In genomic region chr8:35974323-35975029, GRCm38 (mm10) we compare ENCODE assay signal across 12 mouse cellular contexts.
DNase-seq lines count a peak whose midpoint lies in the region; ATAC-seq and TF ChIP-seq lines count a peak whose summit lies in the region.
"Had no signal": no experiment of that assay in that cellular context is flagged by ENCODE, and none has a peak within 500 bp of the region (broad histone marks: within the 10 kb centered on the region; RNA-seq: fewer than 3 reads in every experiment).

No protein-coding gene starts in this region.

- no peak overlapping the region for H3K9ac ChIP-seq in heart, adult 2 months (ENCODE audit: low read depth, low read length)
- no peak overlapping the region for H3K9ac ChIP-seq in stomach, embryonic 16.5 days (ENCODE audit: low read length)
- no peak overlapping the region for H3K9ac ChIP-seq in stomach, postnatal 0 days (ENCODE audit: low read length)
- H3K9ac ChIP-seq: heart, embryonic 15.5 days had no signal

- no peak for TF ChIP-seq POLR2A in heart, adult 2 months (IDR thresholded peaks at IDR 0.05; ENCODE audit: insufficient read depth, low read depth, low read length)

- H3K4me2 ChIP-seq in stomach, embryonic 16.5 days (ENCODE audit: low read depth, low read length): no peak overlapping the region
- H3K4me2 ChIP-seq in stomach, postnatal 0 days (replicated peaks; ENCODE audit: low read depth): no peak overlapping the region
- H3K4me2 ChIP-seq: heart, embryonic 15.5 days had no signal

- H3K27me3 ChIP-seq in heart, adult 2 months (ENCODE audit: control insufficient read depth, insufficient read depth, low read length): no peaks in the 10 kb centered on the region
- H3K27me3 ChIP-seq in stomach, embryonic 16.5 days (ENCODE audit: control insufficient read depth, insufficient read depth, low read length): no peaks in the 10 kb centered on the region
- H3K27me3 ChIP-seq in stomach, postnatal 0 days (ENCODE audit: control insufficient read depth, insufficient read depth, low read length): no peaks in the 10 kb centered on the region
- H3K27me3 ChIP-seq: CH12.LX; heart, embryonic 15.5 days had no signal

- WGBS in heart, adult 2 months: 51% methylated on average over 10 of the region's 10 CpGs
- WGBS in stomach, embryonic 16.5 days: 53% methylated on average over 10 of the region's 10 CpGs
- WGBS in stomach, postnatal 0 days: 49% methylated on average over 10 of the region's 10 CpGs

- H3K4me3 ChIP-seq in heart, adult 2 months: no peak overlapping the region
- H3K4me3 ChIP-seq in stomach, embryonic 16.5 days (replicated peaks; ENCODE audit: low read length): no peak overlapping the region
- H3K4me3 ChIP-seq in stomach, postnatal 0 days (ENCODE audit: low read depth, low read length): no peak overlapping the region
- H3K4me3 ChIP-seq: heart, embryonic 15.5 days had no signal

- no peaks in the 10 kb centered on the region for H3K9me3 ChIP-seq in stomach, embryonic 16.5 days (replicated peaks; ENCODE audit: control insufficient read depth, low read length)
- H3K9me3 ChIP-seq in stomach, postnatal 0 days (ENCODE audit: control insufficient read depth, low read length): no peaks in the 10 kb centered on the region
- H3K9me3 ChIP-seq: heart, embryonic 15.5 days had no signal

- no peak overlapping the region for H3K27ac ChIP-seq in heart, adult 2 months
- no peak overlapping the region for H3K27ac ChIP-seq in stomach, embryonic 16.5 days (ENCODE audit: low read length)
- H3K27ac ChIP-seq in stomach, postnatal 0 days (replicated peaks): no peak overlapping the region

- no peak for TF ChIP-seq CTCF in heart, adult 2 months (IDR thresholded peaks at IDR 0.05)
- no peak for TF ChIP-seq CTCF in stomach, postnatal 0 days (IDR thresholded peaks at IDR 0.05; ENCODE audit: low read depth)

- peak; percentile 25 to 36 for DNase-seq in heart, postnatal 10 days
- no peak for DNase-seq in heart, adult 2 months
- DNase-seq in stomach, postnatal 0 days (ENCODE audit: low spot score): no peak
- DNase-seq in kidney, postnatal 14 days: peak; percentile 84
- no peak for DNase-seq in right cerebral cortex, postnatal 10 days (ENCODE audit: low spot score in 2 of 2)
- DNase-seq in frontal cortex, postnatal 36 days (ENCODE audit: low spot score in 2 of 2): no peak
- DNase-seq in left cerebral cortex, adult 8-10 months (ENCODE audit: low spot score in 2 of 2): no peak
- DNase-seq: spleen, adult 18-20 months; thymus, postnatal 14 days had no signal

- peaks cover 2% of the 10 kb centered on the region; the same call in 1 of the 2 replicates for H3K4me1 ChIP-seq in heart, adult 2 months (ENCODE audit: control insufficient read depth, insufficient read depth, low read length)
- no peaks in the 10 kb centered on the region for H3K4me1 ChIP-seq in stomach, embryonic 16.5 days (ENCODE audit: control insufficient read depth, insufficient read depth, low read length)
- H3K4me1 ChIP-seq in stomach, postnatal 0 days (replicated peaks; ENCODE audit: control insufficient read depth, insufficient read depth): no peaks in the 10 kb centered on the region

- H3K36me3 ChIP-seq in heart, adult 2 months (ENCODE audit: control insufficient read depth, insufficient read depth, low read length): no peaks in the 10 kb centered on the region
- H3K36me3 ChIP-seq in stomach, embryonic 16.5 days (ENCODE audit: control insufficient read depth, insufficient read depth, low read length): no peaks in the 10 kb centered on the region
- H3K36me3 ChIP-seq in stomach, postnatal 0 days (ENCODE audit: control insufficient read depth, insufficient read depth, low read length): no peaks in the 10 kb centered on the region
- H3K36me3 ChIP-seq: heart, embryonic 15.5 days had no signal

- H3K79me2 ChIP-seq in heart, adult 2 months (replicated peaks; ENCODE audit: control insufficient read depth, insufficient read depth, low read length): no peaks in the 10 kb centered on the region

- ATAC-seq in stomach, embryonic 16.5 days (ENCODE audit: insufficient read depth, low FRiP score): 0 out of 2 replicates have a peak, but pooled peaks have one; percentile 37
- ATAC-seq in stomach, postnatal 0 days (ENCODE audit: low FRiP score, low TSS enrichment): no peak

- intact Hi-C loops in heart, postnatal 10 days (cut with DNase I): loop anchor here (5.0 kb wide), 1 partner anchor 112 kb away; no protein-coding TSS in a partner anchor
- intact Hi-C loops in heart, adult 2 months (cut with DNase I): no loop called here

- no peak for TF ChIP-seq EP300 in heart, adult 2 months (IDR thresholded peaks at IDR 0.05; ENCODE audit: insufficient read depth, low read depth, low read length)
- no peak for TF ChIP-seq EP300 in stomach, postnatal 0 days (optimal IDR thresholded peaks at IDR 0.05)

Comparison
In these comparisons a context has a peak if more than half of its experiments do, and no peak if none do; other contexts are left out.
1. DNase-seq: peak in heart, postnatal 10 days (2 of 2) and kidney, postnatal 14 days (single experiment); none in heart, adult 2 months (0 of 2), stomach, postnatal 0 days (single experiment), right cerebral cortex, postnatal 10 days (0 of 2), frontal cortex, postnatal 36 days (0 of 2) and left cerebral cortex, adult 8-10 months (0 of 2).